In genomic region chr6:41604401-41605050, GRCm38 (mm10) we compare ENCODE assay signal across 8 mouse cellular contexts. TPM values are rescaled to one million over a fixed set of nuclear protein-coding genes. Genes with fewer than 3 reads are reported as not detected.
DNase-seq lines count a peak whose midpoint lies in the region; ATAC-seq lines count a peak whose summit lies in the region.

No protein-coding gene starts in this region.

- H3K27ac ChIP-seq in brown adipose tissue, adult 24 weeks (replicated peaks; ENCODE audit: low read depth, low read length): no peak overlapping the region
- peak overlapping the region; percentile 66 for H3K27ac ChIP-seq in heart, embryonic 13.5 days (replicated peaks)

- H3K4me1 ChIP-seq in brown adipose tissue, adult 24 weeks (ENCODE audit: control insufficient read depth, insufficient read depth, insufficient read length, low read length): no peaks in the 10 kb centered on the region
- peaks cover 4% of the 10 kb centered on the region for H3K4me1 ChIP-seq in heart, embryonic 13.5 days

- H3K4me3 ChIP-seq in brown adipose tissue, adult 24 weeks (ENCODE audit: insufficient read depth, low read depth, low read length): peak overlapping the region; percentile 68
- peak overlapping the region; percentile 74 for H3K4me3 ChIP-seq in heart, embryonic 13.5 days

- ATAC-seq in heart, embryonic 13.5 days (ENCODE audit: extremely low read depth, insufficient number of reproducible peaks, low FRiP score, low TSS enrichment): peak; percentile 51; the same call in 1 of the 2 replicates

- H3K27me3 ChIP-seq in heart, embryonic 13.5 days (replicated peaks): peaks cover 19% of the 10 kb centered on the region

- WGBS in heart, embryonic 13.5 days: under 1% methylated on average over 23 of the region's 23 CpGs

- H3K36me3 ChIP-seq in heart, embryonic 13.5 days: no peaks in the 10 kb centered on the region

- H3K9me3 ChIP-seq in heart, embryonic 13.5 days: no peaks in the 10 kb centered on the region

- peak; percentile 51 for DNase-seq in right cerebral cortex, adult 18-20 months
- DNase-seq in right cerebral cortex, postnatal 36 days (ENCODE audit: low spot score in 2 of 2): no peak
- peak; percentile 40 for DNase-seq in kidney, postnatal 14 days
- peak; percentile 54 for DNase-seq in lung, postnatal 10 days
- peak; percentile 86 for DNase-seq in retina, embryonic 14.5 days (ENCODE audit: low spot score)
- DNase-seq in gastrocnemius, postnatal 25 days: no peak

- peak overlapping the region; percentile 80 for H3K9ac ChIP-seq in heart, embryonic 13.5 days

- peak overlapping the region; percentile 94 for H3K4me2 ChIP-seq in heart, embryonic 13.5 days

RNA-seq across cellular contexts. Expression of gene Ephb6, which starts 0.8 kb away (rescaled TPM):
- polyA plus RNA-seq in brown adipose tissue, adult 24 weeks (2012; ENCODE audit: insufficient read depth, insufficient read length, missing spikeins): 1.8 and 3.1 TPM in 2 replicates
- polyA plus RNA-seq in heart, embryonic 13.5 days (2015; fragmentation: Nextera tagmentation; extraction: Ambion mirVana): 3.5 and 5.3 TPM in 2 replicates
- total RNA-seq in gastrocnemius, postnatal 25 days (2021): 1 to 10 TPM; 1.2 to 1.6 TPM

RNA-seq across cellular contexts. Expression of gene Trpv6, which starts 31.7 kb away (rescaled TPM):
- not detected in 2 replicates for polyA plus RNA-seq in brown adipose tissue, adult 24 weeks (2012; ENCODE audit: insufficient read depth, insufficient read length, missing spikeins)
- 0.13 and 0.14 TPM in 2 replicates for polyA plus RNA-seq in heart, embryonic 13.5 days (2015; fragmentation: Nextera tagmentation; extraction: Ambion mirVana)
- total RNA-seq in gastrocnemius, postnatal 25 days (2021): not detected

Comparison
In these comparisons a context has a peak if more than half of its experiments do, and no peak if none do; other contexts are left out.
1. DNase-seq: peak in right cerebral cortex, adult 18-20 months (single experiment), kidney, postnatal 14 days (single experiment), lung, postnatal 10 days (single experiment) and retina, embryonic 14.5 days (single experiment); none in right cerebral cortex, postnatal 36 days (0 of 2) and gastrocnemius, postnatal 25 days (single experiment).